Mouse (Mus musculus) natural killer cell, adult 2 months (primary cell): ENCODE data around the gene 4930544D05Rik.
A peak's percentile ranks its signal among the peaks of the same experiment; 100 is the strongest.
"Not testable (repeated sequence)": the region's sequence is repeated elsewhere in the genome, so short reads cannot be mapped to it uniquely, and the experiment has no call there.

Experiments
- DNase-seq, 2 experiments: peaks; one replicate each; pipeline ENCODE4 v3.0.0; 2022; ENCODE audit warnings: low spot score in 2 of 2

The 4930544D05Rik gene

DNA sequence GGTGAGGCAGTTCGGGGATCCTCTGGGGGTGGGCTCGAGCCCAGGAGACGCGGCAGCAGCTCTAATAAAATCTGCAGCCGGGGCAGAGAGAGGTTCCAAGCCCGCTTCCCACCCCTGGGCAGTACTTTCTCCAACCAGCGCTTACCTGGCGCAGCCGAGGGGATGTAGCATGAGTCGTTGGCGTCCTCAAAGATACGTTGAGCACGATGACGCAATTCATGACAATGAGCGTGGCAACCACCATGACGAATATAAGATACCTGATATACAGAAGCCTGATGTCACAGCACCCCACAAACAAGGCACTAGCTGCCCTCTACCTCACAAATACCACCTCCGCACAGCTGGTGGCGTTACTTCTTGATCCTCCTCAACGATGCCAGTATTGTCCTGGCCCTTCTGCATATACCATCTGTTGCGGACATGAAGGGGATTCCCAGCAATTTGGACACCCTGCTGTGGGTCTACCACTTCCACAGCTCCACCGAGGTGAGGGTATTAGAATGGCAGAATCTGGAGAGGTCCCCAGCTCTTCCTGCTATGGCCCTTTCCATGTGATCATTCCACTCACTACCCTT lies at the start of gene 4930544D05Rik:
Gene 4930544D05Rik (plus strand): TSS at position 333 of the 578 bp plus-strand sequence.
- peak; percentile 46 to 62 for DNase-seq

DNA sequence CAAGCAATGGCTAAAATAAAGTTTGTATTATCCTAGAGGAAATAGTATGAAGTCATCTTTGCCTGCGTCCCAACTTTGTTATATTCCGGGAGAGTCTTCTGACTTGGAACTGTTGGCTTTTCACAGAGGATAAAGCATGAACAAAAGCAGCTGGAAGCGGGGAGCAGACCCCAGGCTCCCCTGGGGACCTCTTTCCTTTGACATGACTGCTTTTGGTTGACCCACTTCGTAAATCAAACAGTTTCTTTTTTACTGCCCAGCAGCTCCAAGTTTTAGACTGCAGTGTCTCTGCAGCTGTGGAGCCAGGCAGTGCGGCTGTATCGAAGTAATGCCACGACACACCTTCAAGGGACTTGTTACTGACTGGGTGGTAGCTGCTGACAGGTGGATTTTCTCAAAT lies 49.1 kb upstream of the 4930544D05Rik start:
- DNase-seq, result no peak

DNA sequence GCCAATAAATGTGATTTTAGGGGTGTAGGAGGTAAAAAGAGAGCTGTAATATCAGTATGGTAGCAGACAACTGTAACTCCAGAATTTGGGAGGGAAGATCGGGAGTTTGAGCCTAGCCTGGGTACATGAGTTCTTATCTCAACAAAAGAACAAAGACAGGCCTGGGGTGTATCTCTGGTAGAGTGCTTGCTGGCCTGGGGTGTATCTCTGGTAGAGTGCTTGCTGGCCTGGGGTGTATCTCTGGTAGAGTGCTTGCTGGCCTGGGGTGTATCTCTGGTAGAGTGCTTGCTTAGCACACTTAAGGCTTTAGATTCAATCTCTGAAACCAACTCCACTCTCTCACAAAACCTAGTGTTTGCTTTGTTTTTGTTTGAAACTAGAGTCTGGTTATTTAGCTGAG lies 45.0 kb upstream of the 4930544D05Rik start:
- not testable (repeated sequence) for DNase-seq

DNA sequence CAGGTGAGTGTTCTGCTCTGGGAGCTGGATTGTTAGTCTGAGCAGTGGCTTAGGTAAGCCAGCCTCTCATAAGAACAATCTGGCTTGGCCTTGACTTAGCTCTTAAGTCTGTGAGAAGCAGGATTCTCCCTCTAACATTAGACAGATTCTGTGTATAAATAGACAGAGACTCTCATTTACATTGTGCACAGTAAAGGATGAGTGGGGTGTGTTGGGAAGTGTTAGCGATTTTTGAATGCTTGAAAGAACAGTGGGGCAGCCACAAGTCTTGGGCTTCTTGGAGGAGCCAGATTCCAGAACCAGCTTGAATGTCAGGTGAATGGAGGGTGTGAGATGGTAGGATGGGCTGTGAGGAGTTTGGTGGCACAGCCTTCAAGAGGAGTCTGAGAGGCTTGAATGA lies 44.0 kb upstream of the 4930544D05Rik start:
- DNase-seq, result no peak

DNA sequence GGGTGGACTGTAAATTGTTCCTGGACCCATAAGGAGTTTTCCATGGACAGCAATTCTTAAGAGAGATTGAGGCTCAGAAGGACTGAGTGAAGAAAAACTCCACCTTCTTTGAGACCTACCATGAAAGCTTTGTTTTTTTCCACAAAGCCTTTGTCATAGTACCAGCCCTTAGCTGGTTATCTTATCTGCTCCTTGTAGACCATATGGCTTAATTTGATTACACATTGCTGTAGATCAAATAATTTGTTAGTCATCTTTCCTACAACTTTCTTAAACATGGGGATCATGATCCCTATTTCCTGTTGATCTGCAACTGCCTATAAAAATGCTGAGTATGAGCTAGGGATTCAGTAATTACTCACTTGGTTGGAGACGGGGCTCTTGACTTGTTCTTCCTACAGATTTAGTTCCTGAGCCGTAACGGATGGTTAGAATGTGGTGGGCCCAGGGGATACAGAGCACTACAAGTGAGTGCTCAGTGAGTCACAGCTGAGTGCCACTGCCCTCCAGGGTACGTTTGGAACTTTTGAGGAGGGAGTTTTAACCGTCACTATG lies 43.2 kb upstream of the 4930544D05Rik start:
- no peak for DNase-seq

DNA sequence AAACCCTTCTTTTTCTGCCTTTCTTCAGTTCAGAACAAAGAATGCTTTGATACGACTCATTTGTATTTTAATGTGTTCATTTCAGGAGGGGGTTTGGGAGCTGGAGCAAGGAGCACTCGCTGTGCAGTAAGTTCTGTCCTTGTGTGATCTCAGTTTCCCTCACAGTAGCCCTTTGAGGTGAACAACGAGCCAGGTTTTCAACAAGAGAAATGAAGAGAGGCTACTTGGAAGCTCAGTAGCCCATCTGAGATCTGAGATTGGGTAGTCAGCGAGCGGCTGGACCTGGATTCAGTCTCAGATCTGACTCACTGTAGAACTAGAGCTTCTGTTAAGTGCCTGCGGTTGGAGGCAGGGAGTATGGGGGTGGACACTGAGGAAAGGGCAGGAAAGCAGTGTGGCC lies 41.8 kb upstream of the 4930544D05Rik start:
- no peak for DNase-seq

DNA sequence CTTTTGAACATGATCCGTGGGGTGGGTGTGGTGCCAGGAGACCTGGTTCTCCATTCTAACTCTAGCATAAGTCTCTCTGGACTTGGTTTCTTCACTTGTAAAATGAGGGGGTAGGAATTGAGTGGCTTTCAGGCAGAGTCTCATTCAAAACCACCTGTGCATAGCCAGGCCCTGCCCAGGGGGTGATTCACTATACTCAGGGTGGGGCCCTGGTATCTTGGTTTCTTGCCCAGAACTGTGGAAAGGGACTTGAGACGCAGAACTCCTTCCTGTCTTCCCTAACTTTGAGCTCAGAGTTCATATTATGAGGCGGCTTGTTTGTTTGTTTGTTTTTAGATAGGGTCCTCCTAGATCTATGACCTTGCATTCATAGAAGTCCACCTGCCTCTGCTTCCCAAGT lies 38.4 kb upstream of the 4930544D05Rik start:
- DNase-seq, result no peak

DNA sequence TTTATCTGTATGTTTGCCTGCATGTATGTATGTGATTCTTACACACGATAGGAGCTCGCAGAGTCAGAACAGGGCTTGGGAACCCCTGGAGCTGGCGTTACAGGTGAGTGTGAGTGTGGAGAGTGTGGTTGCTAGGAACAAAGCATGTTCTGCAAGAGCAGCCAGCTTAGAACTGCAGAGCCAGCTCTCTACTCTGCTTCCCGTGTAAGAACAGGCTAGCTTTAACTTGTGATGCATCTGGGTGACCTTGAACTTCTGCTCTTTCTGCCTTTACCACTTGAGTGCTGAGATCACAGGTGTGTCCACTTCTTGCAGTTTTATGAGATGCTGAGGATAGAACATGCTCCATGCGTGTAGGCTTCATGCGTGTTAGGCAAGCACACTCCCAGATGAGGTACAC lies 36.7 kb upstream of the 4930544D05Rik start:
- DNase-seq, result no peak

DNA sequence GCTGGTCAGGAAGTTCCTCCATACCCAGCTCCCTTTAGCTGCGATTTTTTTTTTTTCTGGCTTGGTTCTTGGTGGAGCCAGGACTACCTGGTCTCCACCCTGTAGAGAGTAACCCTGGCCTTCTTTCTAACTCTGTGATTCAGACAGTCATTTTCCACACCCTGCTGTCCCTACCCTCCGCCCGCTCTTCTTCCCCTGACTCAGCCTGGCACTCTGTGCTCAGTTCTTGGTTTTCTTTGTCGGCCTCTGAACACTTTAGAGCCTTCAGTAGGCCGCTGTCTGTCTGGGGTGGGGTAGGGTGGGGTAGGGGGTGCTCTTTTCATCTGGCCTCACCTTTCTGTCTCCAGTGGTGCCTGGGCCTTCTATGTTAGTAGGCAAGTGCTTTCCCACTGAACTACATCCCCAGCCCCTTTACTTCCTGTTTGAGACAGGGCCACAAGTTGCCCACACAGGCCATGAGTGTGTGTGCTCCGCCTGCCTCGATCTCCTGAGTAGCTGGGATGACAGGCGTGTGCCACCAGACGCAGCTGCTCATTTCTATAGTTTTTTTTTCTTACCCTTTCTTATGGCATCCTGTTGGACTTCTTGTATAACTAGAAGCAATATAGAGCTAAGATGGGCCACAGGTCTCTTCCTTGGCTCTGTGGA lies 35.8 kb upstream of the 4930544D05Rik start:
- no peak for DNase-seq

DNA sequence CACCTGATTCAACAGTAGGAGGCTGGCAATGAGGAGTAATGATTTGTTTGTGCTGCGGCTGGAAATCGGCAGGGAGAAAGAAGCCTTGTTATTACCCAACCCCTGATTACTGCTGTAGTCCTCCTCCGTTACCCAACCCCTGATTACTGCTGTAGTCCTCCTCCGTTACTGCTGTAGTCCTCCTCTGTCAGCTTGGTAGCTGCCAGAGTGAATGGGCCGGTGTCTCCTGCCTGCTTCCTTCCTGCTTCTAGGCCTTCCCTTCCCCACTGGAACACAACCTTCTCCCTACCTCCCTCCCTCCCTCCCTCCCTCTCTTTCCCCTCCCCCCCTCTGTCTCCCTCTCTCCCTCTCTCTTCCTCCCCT lies 35.3 kb upstream of the 4930544D05Rik start:
- DNase-seq, result no peak

DNA sequence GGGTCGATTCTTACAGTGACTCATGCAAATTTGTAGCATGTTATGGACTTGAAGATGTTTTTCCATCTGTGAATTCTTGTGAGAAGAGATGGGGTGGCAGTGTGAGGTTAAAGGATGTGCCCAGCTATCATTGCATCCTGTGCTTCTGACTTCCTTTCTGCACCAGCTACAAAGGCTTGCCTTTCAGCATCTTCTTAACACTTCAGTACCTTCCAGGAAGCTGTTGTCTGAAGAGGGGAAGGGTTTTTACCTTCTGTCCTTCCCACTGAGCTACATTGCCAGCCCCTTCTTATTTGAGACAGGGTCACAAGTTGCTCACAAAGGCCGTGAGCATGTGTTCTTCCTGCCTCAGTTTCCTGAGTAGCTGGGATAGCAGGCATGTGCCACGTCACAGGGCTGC lies 34.7 kb upstream of the 4930544D05Rik start:
- DNase-seq, result peak in 1 of 2 experiments; percentile 20

DNA sequence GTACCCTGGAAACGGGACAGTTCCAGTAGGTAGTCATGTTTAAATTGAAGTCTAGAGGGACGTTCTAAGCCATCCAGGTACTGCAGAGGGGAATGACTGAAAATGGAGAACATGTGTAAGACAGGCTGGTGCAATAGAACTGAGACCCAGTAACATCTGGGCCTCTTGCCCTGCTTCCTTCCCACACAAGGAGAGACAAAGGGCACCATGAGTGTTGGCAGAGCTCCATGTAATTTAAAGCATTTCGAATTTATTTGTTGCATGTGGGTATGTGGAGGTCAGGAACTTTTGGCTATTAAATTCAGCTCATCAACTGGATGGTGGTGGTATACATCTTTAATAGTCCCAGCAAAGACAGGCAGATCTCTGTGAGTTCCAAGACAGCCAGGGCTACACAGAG lies 33.5 kb upstream of the 4930544D05Rik start:
- DNase-seq, result no peak

DNA sequence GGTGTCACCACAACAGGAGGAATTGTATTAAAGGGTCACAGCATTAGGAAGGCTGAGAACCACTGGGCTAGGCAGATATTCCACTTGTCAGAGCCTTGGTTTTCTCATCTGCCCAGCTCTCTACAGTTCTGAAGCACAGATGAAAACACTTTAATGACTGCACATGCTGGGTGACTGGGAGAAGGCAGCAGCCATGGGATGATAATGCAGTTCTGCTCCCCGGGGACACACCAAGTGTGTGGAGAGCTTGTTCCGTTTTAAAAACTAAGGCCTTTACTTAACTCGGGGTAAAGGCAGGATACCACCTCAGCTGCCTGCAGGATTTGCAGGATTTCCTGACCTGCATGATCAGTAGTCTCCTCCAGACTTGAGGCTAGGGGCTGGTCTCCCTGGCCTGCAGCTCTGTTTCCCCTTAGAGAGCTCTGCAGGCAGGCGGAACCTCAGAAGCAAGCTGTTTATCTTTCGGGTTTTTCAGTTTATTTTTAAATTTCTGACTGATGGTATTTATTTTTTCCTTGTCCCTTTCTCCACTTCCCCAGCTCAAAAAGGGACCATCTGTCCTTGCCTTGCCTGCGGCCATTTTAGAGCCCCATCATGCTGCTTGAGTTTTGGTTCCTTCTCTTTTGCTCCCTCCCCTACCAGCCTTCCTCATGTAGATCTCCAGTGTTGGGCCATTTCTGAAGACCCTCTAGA lies 32.5 kb upstream of the 4930544D05Rik start:
- DNase-seq, result no peak

DNA sequence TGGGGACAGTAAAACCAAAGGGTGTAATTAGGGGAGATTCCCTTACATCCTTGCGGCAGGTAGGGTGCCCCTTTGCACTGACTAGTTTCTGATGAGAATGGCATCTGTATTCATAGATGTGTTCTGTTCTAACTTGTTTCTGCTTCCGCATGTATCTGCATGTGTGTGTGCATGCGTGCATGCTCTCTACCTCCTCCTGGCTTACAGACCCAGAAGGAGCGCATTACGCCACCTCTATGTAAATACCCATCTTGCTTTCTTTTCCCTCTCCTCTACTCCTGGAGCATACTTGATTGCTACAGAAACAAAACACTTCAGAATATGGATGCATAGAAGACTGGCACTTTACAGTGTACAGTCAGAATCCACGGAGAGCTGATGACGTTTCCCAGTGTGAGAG lies 31.9 kb upstream of the 4930544D05Rik start:
- no peak for DNase-seq

DNA sequence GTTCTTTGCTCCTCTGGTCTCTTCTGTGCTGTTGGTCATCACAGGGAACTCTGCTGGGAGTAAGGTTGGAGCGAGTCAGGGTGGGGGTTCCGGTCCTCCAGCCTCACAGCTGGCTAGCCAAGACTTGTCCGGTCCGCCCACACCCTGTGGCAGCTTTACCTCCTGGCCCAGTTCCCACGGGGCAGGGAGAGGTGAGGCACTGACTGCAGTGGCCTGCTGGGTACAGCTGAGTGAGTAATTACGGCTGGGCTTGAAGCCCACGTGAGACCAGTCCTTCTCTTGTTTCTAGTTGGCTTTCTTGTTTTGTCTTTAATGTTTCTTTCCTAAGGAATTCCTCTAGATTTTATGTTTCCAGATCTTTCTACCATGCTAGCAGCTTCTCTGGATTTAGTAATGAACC lies 30.2 kb upstream of the 4930544D05Rik start:
- DNase-seq, result no peak

DNA sequence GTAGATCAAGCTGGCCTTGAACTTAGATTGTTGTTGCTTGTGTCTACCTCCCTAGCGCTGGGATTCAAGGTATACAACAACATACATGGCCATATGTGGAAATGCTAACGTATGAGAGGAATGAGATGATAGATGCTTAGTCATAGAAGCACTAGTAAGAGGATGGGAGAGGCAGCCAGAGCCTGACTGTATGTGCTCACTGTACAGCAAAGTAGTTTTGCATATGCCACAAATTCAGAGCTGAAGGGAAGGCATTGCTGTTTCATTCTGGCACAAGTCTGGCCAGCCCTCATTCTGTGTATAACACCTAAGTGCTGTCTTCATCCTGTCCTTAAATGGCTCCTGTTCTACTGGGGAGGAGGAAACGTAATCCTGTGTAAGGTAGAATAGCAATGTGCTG lies 29.4 kb upstream of the 4930544D05Rik start:
- DNase-seq, result no peak

DNA sequence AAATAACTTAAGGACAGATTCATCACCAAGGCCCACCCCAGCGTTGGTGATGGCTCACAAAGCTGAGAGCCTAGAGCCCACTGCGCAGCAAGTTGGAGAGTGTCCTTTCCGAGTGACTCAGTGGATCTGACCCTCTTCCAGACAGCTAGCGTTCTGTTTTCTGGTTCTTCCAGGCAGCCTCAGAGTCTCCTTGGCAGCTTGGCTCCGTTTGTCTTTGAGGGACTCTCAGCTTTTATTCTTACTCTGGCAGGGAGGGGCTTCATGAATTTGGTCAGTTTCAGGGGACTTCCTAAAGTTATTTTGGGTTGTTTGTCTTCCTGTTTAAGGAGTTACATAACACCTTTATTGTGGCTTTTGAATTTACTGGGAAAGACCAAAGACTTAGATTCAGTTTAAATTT lies 28.7 kb upstream of the 4930544D05Rik start:
- no peak for DNase-seq

DNA sequence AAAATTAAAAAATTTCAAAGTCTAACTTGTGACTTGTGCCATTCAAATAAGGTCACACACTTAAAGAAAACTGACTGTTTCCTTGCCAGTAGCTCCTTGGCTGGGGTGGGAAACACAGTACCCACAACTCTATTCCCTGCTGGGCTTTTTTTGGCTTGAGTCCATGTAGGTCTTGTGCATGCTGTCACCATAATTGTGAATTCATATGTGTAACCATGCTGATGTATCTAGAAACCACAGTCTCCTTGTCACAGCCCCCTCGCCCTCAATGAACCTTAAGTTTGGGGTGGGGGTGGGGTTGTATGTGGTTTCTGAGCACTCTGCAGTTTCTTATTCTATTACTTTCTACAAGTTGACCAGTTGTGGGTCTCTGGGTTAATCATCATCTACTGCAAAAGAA lies 23.9 kb upstream of the 4930544D05Rik start:
- DNase-seq, result no peak

DNA sequence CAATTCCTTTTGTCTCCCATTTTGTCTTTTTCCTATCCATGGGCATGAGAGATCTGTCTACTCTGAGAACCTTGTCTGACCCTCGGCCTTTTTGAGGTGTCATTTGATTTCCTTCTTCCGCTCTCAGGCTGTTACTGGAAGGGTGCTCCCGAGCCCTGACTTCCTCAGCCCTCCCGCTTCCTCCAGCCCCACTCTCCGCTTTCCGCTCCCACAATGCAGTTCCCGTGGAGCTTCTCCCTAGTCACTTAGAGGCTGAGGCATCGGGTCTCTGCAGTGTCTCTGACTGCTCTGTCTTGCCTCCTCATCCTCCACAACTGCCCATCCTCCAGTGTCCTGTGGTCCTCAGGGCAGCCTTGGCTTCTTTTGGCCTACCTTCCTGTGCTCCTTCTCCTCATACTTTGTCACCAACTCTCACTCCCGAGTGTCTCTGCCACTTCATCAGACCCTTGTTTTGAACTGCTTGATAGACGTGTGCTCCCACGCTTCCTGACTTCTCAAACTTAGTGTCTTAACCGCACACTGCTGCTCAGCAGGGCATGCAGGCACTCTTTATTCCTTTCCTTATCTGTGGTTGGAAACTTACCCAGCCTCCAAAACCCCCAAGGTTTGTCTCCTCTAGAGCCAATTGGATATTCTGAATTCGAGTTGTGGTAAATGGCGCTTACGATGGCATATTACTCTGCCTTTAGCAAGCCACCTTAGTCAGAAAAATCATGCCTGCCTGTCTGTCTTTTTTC lies 21.2 kb upstream of the 4930544D05Rik start:
- DNase-seq, result no peak

DNA sequence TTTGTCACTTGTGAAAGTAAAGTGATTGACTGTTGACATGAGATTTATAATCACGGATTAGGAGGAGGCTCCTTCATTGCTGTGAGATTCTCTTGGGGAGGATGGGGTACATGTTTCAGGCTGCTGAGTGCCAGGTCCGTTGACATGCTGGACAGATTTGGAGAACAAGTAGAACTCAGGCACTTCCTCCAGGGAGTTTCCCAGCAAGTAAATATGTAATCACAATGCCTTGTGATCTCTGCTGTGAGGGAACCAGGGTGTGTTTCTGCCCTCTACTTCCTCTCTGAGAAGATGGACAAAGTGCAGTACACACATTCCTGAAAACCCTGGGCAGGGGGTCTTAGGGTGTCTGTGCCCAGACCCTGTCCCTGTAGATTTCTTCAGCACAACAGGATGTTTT lies 20.0 kb upstream of the 4930544D05Rik start:
- DNase-seq, result no peak

DNA sequence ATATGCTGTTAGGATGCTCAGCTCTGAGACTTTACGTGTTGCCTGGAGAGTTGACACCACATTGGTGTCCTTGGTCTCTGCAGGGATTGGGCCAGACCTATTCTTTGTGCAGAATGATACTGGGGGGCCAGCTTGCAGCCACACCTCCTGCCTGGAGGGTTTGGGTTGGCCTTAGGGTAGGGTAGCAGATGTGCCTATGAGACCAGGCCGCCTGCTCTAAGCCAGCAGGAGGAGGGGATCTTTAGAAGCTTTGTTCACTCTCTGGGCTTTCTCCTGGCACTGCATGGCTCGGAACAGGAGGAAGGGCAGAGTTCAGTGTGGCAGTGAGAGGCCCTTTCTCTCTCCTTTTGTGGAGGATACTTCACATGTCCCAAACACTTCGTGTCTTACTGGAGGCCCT lies 19.6 kb upstream of the 4930544D05Rik start:
- no peak for DNase-seq

DNA sequence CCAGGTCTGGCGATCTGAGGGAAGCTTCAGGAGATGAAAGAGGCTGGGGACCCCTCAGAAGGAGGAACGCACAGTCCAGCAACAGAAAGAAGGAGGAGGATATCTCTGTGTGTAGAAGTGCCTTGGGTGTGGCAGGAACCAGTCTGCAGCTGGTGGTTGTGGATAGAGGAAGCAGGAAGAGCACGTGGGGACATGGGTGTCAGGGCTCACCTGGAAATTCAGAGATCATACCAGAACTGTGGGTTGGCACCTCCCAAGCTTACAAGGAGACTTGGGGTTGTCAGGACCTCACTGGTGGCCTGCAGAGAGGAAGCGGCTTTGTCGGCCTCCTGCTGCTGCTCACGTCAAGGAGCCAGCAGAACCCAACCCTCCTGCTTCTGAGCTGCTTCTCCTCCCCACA lies 18.3 kb upstream of the 4930544D05Rik start:
- peak; percentile 31 to 33 for DNase-seq
